In genomic region chr5:64351968-64352367, GRCm38 (mm10) we compare ENCODE assay signal across 16 mouse cellular contexts.
"Had no signal": no experiment of that assay in that cellular context is flagged by ENCODE, and none has a peak within 500 bp of the region (broad histone marks: within the 10 kb centered on the region; RNA-seq: fewer than 3 reads in every experiment).

No protein-coding gene starts in this region.

- DNase-seq: kidney, adult 9 months; kidney, postnatal 36 days; left cerebral cortex, postnatal 4 days; lung, adult 2 months; lung, postnatal 36 days; retina, postnatal 1 day; right cerebral cortex, postnatal 4 days; spleen, adult 18-20 months; thymus, adult 18-20 months; thymus, postnatal 14 days had no signal

- H3K27me3 ChIP-seq: limb, embryonic 13.5 days; neural tube, embryonic 13.5 days had no signal

- H3K9ac ChIP-seq: limb, embryonic 13.5 days; liver, embryonic 14.5 days; neural tube, embryonic 13.5 days had no signal

- H3K27ac ChIP-seq: kidney, postnatal 0 days; layer of hippocampus, adult 2 months; limb, embryonic 13.5 days; liver, embryonic 14.5 days; neural tube, embryonic 13.5 days had no signal

- H3K4me3 ChIP-seq: layer of hippocampus, adult 2 months; limb, embryonic 13.5 days; neural tube, embryonic 13.5 days had no signal

- H3K4me2 ChIP-seq: limb, embryonic 13.5 days; neural tube, embryonic 13.5 days had no signal

- H3K4me1 ChIP-seq: limb, embryonic 13.5 days had no signal

- ATAC-seq: lung, postnatal 0 days had no signal

- H3K9me3 ChIP-seq: limb, embryonic 13.5 days; neural tube, embryonic 13.5 days had no signal
